Mouse (Mus musculus): ENCODE data around the gene Cacna2d3. TPM values are rescaled to one million over a fixed set of nuclear protein-coding genes. Genes with fewer than 3 reads are reported as not detected.

Gene Cacna2d3
- polyA plus RNA-seq, 1 experiment from 2014 or later = 0.39 TPM

- no peak overlapping the region for H3K4me3 ChIP-seq
- no peak overlapping the region for H3K4me2 ChIP-seq
- H3K9me3 ChIP-seq (replicated peaks) = no peaks in the 10 kb centered on the region
- peak; percentile 68; the same call in 1 of the 2 replicates for ATAC-seq (replicated peaks; ENCODE audit: insufficient number of reproducible peaks, insufficient read depth, low FRiP score, low read depth)
- peaks cover 9% of the 10 kb centered on the region; the same call in 1 of the 2 replicates for H3K4me1 ChIP-seq (replicated peaks)
- H3K27me3 ChIP-seq = no peaks in the 10 kb centered on the region
- H3K9ac ChIP-seq = no peak overlapping the region
- no peaks in the 10 kb centered on the region for H3K36me3 ChIP-seq
- peak overlapping the region; percentile 47 for H3K27ac ChIP-seq
- 44% methylated on average over 10 of the region's 10 CpGs for WGBS
Measured at GRCm38 (mm10) chr14:29137006-29137579, 584.6 kb downstream of the Cacna2d3 start.

- no peak for ATAC-seq (replicated peaks; ENCODE audit: insufficient number of reproducible peaks, insufficient read depth, low FRiP score, low read depth)
- Histone ChIP-seq H3K4me2 (no peak overlapping the region), H3K36me3 (no peaks in the 10 kb centered on the region), H3K27me3 (no peaks in the 10 kb centered on the region), H3K4me3 (no peak overlapping the region), H3K4me1 (replicated peaks) (peaks cover 9% of the 10 kb centered on the region; the same call in 1 of the 2 replicates), H3K27ac (no peak overlapping the region), H3K9me3 (replicated peaks) (no peaks in the 10 kb centered on the region), H3K9ac (no peak overlapping the region)
- WGBS = 63% methylated on average over 5 of the region's 5 CpGs
Measured at GRCm38 (mm10) chr14:29134901-29135300, 586.8 kb downstream of the Cacna2d3 start.

- H3K4me2 ChIP-seq = no peak overlapping the region
- no peak overlapping the region for H3K9ac ChIP-seq
- H3K4me3 ChIP-seq = no peak overlapping the region
- no peaks in the 10 kb centered on the region for H3K4me1 ChIP-seq (replicated peaks)
- H3K27me3 ChIP-seq = no peaks in the 10 kb centered on the region
- no peaks in the 10 kb centered on the region for H3K36me3 ChIP-seq
- H3K27ac ChIP-seq = no peak overlapping the region
- no peak for ATAC-seq (replicated peaks; ENCODE audit: insufficient number of reproducible peaks, insufficient read depth, low FRiP score, low read depth)
- 0 out of 2 replicates have a peak, but pooled peaks cover 5% of the 10 kb centered on the region for H3K9me3 ChIP-seq (replicated peaks)
Measured at GRCm38 (mm10) chr14:29130511-29130910, 591.2 kb downstream of the Cacna2d3 start.

GRCm38 (mm10) chr14:29123886-29124285, 597.8 kb downstream of the Cacna2d3 start:
- ATAC-seq (replicated peaks; ENCODE audit: insufficient number of reproducible peaks, insufficient read depth, low FRiP score, low read depth) = no peak
- Histone ChIP-seq H3K27ac (no peak overlapping the region), H3K9ac (no peak overlapping the region)

GRCm38 (mm10) chr14:29122749-29123148, 598.9 kb downstream of the Cacna2d3 start:
- ATAC-seq (replicated peaks; ENCODE audit: insufficient number of reproducible peaks, insufficient read depth, low FRiP score, low read depth) = no peak
- WGBS = 89% methylated on average over 3 of the region's 3 CpGs
- no peak overlapping the region for H3K4me3 ChIP-seq
- no peak overlapping the region for H3K4me2 ChIP-seq
- no peaks in the 10 kb centered on the region for H3K9me3 ChIP-seq (replicated peaks)
- no peaks in the 10 kb centered on the region for H3K36me3 ChIP-seq
- no peaks in the 10 kb centered on the region for H3K4me1 ChIP-seq (replicated peaks)
- H3K27me3 ChIP-seq = no peaks in the 10 kb centered on the region
- H3K9ac ChIP-seq = no peak overlapping the region
- no peak overlapping the region for H3K27ac ChIP-seq

More at GRCm38 (mm10) chr14:29123886-29124285, 597.8 kb downstream of the Cacna2d3 start:
- Histone ChIP-seq H3K4me1 (replicated peaks) (no peaks in the 10 kb centered on the region), H3K4me3 (no peak overlapping the region), H3K9me3 (replicated peaks) (0 out of 2 replicates have a peak, but pooled peaks cover 1% of the 10 kb centered on the region), H3K4me2 (no peak overlapping the region), H3K27me3 (no peaks in the 10 kb centered on the region), H3K36me3 (no peaks in the 10 kb centered on the region)

- H3K27ac ChIP-seq = no peak overlapping the region
- no peak overlapping the region for H3K9ac ChIP-seq
- no peaks in the 10 kb centered on the region for H3K4me1 ChIP-seq (replicated peaks)
- no peaks in the 10 kb centered on the region for H3K36me3 ChIP-seq
- H3K27me3 ChIP-seq = no peaks in the 10 kb centered on the region
- ATAC-seq (replicated peaks; ENCODE audit: insufficient number of reproducible peaks, insufficient read depth, low FRiP score, low read depth) = no peak
- H3K9me3 ChIP-seq (replicated peaks) = no peaks in the 10 kb centered on the region
- no peak overlapping the region for H3K4me3 ChIP-seq
- WGBS = 49% methylated on average over 9 of the region's 9 CpGs
- no peak overlapping the region for H3K4me2 ChIP-seq
Measured at GRCm38 (mm10) chr14:29113852-29114450, 607.7 kb downstream of the Cacna2d3 start.

- no peaks in the 10 kb centered on the region for H3K9me3 ChIP-seq (replicated peaks)
- no peak overlapping the region for H3K9ac ChIP-seq
- no peaks in the 10 kb centered on the region for H3K4me1 ChIP-seq (replicated peaks)
- H3K27ac ChIP-seq = no peak overlapping the region
- ATAC-seq (replicated peaks; ENCODE audit: insufficient number of reproducible peaks, insufficient read depth, low FRiP score, low read depth) = no peak
- H3K27me3 ChIP-seq = no peaks in the 10 kb centered on the region
- no peaks in the 10 kb centered on the region for H3K36me3 ChIP-seq
- WGBS = 74% methylated on average over 6 of the region's 6 CpGs
- no peak overlapping the region for H3K4me2 ChIP-seq
- H3K4me3 ChIP-seq = no peak overlapping the region
Measured at GRCm38 (mm10) chr14:29111666-29112065, 610.0 kb downstream of the Cacna2d3 start.

GRCm38 (mm10) chr14:29110351-29111091, 611.1 kb downstream of the Cacna2d3 start:
- no peak for ATAC-seq (replicated peaks; ENCODE audit: insufficient number of reproducible peaks, insufficient read depth, low FRiP score, low read depth)
- H3K36me3 ChIP-seq = no peaks in the 10 kb centered on the region
- H3K4me3 ChIP-seq = no peak overlapping the region
- no peaks in the 10 kb centered on the region for H3K27me3 ChIP-seq
- 71% methylated on average over 9 of the region's 9 CpGs for WGBS
- no peaks in the 10 kb centered on the region for H3K4me1 ChIP-seq (replicated peaks)
- H3K27ac ChIP-seq = no peak overlapping the region
- H3K9me3 ChIP-seq (replicated peaks) = no peaks in the 10 kb centered on the region
- H3K9ac ChIP-seq = no peak overlapping the region
- no peak overlapping the region for H3K4me2 ChIP-seq

- no peaks in the 10 kb centered on the region for H3K27me3 ChIP-seq
- ATAC-seq (replicated peaks; ENCODE audit: insufficient number of reproducible peaks, insufficient read depth, low FRiP score, low read depth) = no peak
Measured at GRCm38 (mm10) chr14:29107464-29107863, 614.2 kb downstream of the Cacna2d3 start.

GRCm38 (mm10) chr14:29097776-29098175, 623.9 kb downstream of the Cacna2d3 start:
- Histone ChIP-seq H3K27me3 (no peaks in the 10 kb centered on the region), H3K4me1 (replicated peaks) (no peaks in the 10 kb centered on the region), H3K4me3 (no peak overlapping the region), H3K36me3 (no peaks in the 10 kb centered on the region), H3K9me3 (replicated peaks) (no peaks in the 10 kb centered on the region), H3K9ac (no peak overlapping the region), H3K4me2 (no peak overlapping the region), H3K27ac (no peak overlapping the region)
- WGBS = 71% methylated on average over 12 of the region's 12 CpGs
- no peak for ATAC-seq (replicated peaks; ENCODE audit: insufficient number of reproducible peaks, insufficient read depth, low FRiP score, low read depth)

More at GRCm38 (mm10) chr14:29107464-29107863, 614.2 kb downstream of the Cacna2d3 start:
- H3K4me2 ChIP-seq = no peak overlapping the region
- H3K9ac ChIP-seq = no peak overlapping the region
- WGBS = 77% methylated on average over 5 of the region's 5 CpGs
- H3K27ac ChIP-seq = no peak overlapping the region
- H3K9me3 ChIP-seq (replicated peaks) = no peaks in the 10 kb centered on the region
- H3K36me3 ChIP-seq = no peaks in the 10 kb centered on the region
- no peaks in the 10 kb centered on the region for H3K4me1 ChIP-seq (replicated peaks)
- no peak overlapping the region for H3K4me3 ChIP-seq

- H3K27me3 ChIP-seq = peaks cover 9% of the 10 kb centered on the region; the same call in 1 of the 2 replicates
- no peak overlapping the region for H3K4me2 ChIP-seq
- H3K4me3 ChIP-seq = no peak overlapping the region
- no peak overlapping the region for H3K27ac ChIP-seq
- no peak for ATAC-seq (replicated peaks; ENCODE audit: insufficient number of reproducible peaks, insufficient read depth, low FRiP score, low read depth)
- H3K9ac ChIP-seq = no peak overlapping the region
- H3K4me1 ChIP-seq (replicated peaks) = no peaks in the 10 kb centered on the region
- no peaks in the 10 kb centered on the region for H3K9me3 ChIP-seq (replicated peaks)
- 85% methylated on average over 5 of the region's 5 CpGs for whole genome bisulfite sequencing
- H3K36me3 ChIP-seq = no peaks in the 10 kb centered on the region
Measured at GRCm38 (mm10) chr14:29095431-29095830, 626.2 kb downstream of the Cacna2d3 start.

Data from heart, embryonic 15.5 days (tissue).